Mouse (Mus musculus) gastrocnemius, postnatal 25 days (tissue): Measurements from ENCODE around the gene Fam228b. TPM values are rescaled to one million over a fixed set of nuclear protein-coding genes. Genes with fewer than 3 reads are reported as not detected.
"Not testable (repeated sequence)": the region's sequence is repeated elsewhere in the genome, so short reads cannot be mapped to it uniquely, and the experiment has no call there.

ENCODE experiments used
- DNase-seq: peaks from one replicate; pipeline ENCODE4 v3.0.0; 2022
- long read RNA-seq, 2 experiments: library from polyadenylated mRNA; stranded (forward); transcript quantifications; one replicate each; pipeline ENCODE4 v2.0.0; 2021
- total RNA-seq, 2 experiments: library from RNA; stranded (reverse); gene quantifications; 1 replicate in 1 of 2; 2 replicates in 1 of 2; pipeline ENCODE4 v1.2.3; 2021

Gene Fam228b
- 1 to 10 TPM; 4.7 to 5.0 TPM for total RNA-seq
- long read RNA-seq, experiment 1, transcript Fam228b-202 (3 exons, 386 nt), result major isoform, 5 of 6 reads
- long read RNA-seq, experiment 1, partial matches to known transcripts, result 0 of 6 reads
- long read RNA-seq, experiment 1, other reads (novel, unspliced or antisense), result 1 of 6 reads
- long read RNA-seq, experiment 2, partial matches to known transcripts, result 0 of 4 reads
- long read RNA-seq, experiment 2, other reads (novel, unspliced or antisense), result 1 of 4 reads

DNA sequence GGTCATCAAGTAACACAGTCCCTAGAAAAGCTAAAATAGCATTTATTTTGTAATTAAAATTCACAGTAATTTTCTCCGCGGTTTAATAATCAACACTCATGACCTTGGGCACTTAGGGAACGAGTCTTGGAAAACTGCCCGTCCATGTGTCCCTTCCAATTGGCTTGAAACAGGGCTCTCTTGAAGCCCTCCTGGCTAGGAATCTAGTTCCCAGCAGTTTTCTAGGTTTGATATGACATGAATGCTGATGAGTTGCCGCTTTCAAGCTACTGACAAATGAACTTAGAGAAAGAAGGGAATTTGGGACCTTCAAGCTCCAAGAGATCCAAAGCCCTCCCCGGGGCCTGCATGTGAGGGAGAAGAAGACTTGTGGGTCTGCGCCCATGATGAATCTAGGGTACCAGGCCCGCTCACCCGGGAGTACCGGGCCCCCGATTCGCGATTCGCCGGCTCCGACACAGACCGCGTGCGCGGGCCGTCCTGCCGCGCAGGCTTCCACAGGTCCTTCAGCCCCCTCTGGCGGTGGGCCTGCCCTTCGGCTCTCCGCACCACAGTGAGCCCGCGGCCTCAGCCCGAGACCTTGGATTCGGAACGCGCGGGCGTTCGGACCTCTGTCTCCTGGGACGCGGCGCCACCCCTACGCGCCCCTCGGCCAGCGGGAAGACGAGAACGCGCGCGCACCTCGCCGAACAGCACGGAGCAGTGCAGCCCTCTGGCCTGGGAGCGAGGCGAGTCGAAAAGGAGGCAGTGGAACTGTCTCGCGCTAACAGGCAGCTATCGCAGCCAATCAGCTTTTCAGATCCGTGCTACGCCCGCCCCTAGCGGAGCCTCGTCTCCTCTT is at the start of gene Fam228b, which contains the start of gene Pfn4:
Gene Fam228b (minus strand): TSS at position 776 of the 841 bp plus-strand sequence.
Gene Pfn4 (plus strand): TSS at position 531 of the 841 bp plus-strand sequence.
- peak; percentile 93 for DNase-seq

DNA sequence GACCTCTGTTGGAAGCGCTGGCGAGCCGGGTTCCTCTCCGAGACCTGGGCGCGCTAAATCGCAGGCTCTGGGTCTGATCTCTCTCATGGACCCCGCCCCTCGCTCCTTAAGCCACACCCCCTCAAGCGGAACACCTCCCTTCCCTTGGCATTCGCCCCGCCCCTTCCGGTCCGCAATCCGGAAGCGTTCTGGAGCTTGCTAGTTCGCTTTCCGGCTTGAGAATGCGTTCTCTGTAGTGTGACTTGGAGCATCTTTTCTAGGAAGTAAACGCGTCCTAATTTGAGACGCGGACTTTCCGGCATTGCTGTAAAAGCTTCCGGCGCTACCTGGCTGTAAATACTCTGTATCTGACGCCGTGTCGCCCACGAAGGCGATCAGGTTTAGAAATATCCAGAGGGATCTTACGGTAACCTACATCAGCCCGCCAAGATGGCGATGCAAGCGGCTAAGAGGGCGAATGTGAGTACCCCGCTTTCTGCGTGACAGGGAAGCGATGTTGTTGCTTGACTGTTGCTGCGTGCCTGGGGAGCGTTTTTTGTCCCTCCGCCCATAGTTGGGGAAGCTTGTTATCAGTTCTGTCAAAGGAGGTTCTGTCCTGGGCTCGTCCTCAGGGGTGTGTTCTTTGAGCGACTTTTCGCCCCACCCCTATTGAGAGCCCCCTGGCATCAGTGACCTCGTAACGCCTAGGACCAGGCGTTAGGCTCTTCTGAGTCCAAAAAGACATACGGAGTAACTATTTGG is 48.5 kb upstream of the Fam228b start, which contains the start of gene Sf3b6:
Gene Sf3b6 (plus strand): TSS at position 184 of the 741 bp plus-strand sequence.
- DNase-seq, result peak; percentile 95

DNA sequence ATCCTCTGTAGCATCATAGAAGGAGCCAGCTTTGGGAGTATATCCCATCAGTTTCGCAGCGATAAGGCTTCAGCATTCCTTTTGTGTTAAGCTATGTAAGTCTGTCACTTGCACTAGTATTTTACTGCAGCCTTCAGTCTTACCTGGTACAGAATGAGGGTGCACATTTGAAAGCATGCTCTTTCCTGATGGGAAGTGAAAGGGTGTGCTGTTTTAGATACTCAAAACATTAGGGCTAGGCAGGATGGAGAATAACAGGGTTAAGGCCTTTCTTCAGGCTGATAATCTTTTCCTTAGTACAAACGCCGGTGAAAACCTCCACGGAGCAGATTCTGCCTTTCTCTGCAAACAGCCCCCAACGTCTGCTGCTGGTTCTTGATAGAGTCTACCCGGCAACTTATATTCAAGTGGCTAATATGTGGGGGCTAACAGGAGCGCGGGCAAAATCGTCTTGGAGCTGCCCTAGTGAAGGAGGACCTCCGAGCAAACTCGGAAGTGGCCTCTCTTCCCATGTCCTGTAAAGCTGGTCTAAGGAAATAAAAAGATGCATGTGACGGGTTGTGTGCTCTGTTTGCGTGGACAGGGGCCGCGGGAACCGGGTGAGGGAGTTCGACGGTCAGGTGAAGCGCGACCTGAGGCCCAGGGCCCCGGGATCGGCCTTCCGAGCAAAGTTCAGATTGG is 47.8 kb upstream of the Fam228b start:
- no peak for DNase-seq

DNA sequence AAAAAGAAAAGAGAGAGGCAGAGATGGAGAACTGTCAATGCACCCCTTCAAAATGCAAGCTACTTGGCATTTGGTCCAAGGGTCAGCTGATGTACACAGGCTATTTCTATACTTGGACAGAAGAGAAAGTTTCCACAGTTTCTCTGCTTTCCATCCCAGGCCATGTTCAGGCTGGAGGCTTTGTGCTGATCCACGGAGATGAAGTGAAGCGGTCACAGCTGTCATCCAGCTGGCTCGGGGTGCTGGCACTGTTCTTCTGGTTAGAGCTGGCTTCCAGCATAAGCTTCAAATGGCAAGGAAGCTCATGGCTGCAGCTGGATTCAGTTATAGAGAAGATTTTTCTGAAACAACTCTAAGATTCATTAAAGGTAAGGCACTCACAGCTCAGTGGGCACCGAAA is 44.6 kb upstream of the Fam228b start:
- peak; percentile 34 for DNase-seq

DNA sequence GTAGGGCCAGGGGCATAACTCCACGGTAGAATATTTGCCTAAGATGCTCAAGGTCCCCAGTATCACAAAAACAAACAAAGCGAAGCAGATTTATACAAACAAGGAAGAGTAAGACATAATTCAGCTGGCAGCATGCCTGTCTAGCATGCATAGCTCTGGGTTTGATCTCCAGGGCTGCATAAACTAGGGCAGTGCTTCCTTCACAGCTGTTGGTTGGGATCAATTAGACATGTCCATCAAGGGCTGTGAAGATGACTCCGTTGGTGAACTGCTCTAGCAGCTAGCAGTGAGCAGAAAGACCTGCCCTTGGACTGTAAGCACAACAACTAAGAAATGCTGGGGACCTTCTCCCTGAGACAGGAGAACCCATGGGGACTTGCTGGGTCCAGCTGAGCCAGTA is 42.6 kb upstream of the Fam228b start:
- DNase-seq, result no peak

DNA sequence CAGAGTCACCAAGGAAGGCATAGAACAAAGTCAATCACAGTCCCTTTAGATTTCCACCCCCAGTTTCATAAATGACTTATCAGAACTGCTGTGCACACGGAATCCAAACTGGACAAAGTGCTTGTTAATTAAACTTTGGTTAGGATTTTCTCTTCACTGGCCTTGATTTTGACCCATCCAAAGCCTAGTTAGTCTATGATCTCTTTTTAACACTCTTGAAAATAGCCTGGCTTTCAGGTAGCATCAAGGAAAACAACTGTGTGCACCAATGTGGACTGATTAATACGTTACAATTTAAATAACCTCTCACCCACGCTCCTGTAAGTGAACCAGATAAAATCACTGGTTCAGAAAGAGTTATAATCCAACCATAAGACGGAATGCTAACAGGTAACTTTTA is 42.0 kb upstream of the Fam228b start:
- no peak for DNase-seq

DNA sequence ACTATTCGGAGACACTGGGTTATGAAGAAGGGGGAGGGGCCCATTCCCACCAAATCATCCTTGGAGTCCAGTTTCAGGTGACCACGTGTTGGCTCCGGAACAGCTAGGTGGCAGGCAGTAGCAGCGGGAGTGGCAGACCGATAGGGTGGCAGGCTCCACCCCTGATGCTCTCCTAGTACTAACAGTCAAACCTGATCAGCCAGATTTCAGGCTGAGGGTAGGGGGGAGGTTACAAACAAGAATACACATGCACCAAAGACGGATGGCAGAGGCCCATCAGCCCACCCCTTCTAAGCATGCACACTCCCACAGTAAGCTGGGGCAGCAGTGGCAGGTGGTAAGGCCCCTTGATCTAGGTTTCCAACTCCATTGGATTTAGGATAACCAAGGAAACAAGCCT is 28.4 kb upstream of the Fam228b start:
- DNase-seq, result not testable (repeated sequence)

DNA sequence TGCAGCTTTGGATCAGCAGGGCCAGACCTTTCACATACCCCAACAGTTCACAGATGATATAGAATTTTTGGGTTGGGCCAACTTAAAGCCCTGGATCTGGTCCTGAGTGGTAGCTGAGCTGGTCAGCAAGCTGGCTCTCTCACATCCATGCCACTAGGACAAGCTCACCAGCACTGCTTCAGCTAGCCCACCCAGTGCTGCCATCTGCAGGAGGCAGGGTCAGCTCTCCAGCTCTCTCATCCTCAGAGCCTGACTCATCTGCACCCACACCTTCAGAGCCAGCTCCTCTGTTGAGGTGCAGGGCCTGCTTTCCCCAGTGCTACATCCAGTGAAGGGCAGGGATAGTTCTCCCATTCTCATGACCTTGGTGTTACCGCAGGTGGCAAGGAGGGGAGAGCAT is 24.7 kb upstream of the Fam228b start:
- no peak for DNase-seq

DNA sequence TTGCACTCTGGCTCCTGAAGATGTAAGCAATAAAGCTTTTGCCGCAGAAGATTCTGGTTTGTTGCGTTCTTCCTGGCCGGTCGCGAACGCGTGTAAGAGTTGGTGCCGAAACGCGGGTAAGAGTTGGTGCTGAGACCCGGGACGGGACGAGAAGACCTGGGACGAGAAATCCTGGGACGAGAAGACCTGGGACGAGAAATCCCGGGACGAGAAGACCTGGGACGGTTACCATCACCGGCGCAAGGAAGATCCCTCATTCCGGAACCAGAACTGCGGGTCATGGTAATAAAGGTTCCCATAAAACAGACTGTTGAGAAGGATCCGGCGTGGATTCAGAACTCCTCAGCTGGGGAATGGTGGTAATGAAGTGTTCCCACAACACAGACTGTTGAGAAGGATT is 19.1 kb upstream of the Fam228b start:
- not testable (repeated sequence) for DNase-seq

DNA sequence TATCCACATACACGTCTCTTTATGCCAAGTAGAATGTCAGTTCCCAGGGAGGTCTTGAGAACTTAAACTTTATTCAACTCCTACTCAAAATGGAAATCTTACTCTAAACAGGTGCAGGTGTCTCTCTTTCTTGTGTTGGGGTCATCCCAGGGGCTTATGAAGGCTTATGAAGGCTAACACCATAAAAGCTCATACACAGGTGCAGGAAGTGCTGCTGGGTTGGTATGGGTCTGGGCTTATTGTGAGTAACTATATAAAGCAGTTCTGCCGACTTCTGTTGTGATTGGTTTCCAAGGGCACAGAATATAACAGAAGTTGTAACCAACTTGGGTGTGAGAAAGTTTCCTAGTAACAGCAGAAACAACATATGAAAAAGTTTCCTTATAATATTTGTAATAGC is 15.4 kb upstream of the Fam228b start:
- no peak for DNase-seq

DNA sequence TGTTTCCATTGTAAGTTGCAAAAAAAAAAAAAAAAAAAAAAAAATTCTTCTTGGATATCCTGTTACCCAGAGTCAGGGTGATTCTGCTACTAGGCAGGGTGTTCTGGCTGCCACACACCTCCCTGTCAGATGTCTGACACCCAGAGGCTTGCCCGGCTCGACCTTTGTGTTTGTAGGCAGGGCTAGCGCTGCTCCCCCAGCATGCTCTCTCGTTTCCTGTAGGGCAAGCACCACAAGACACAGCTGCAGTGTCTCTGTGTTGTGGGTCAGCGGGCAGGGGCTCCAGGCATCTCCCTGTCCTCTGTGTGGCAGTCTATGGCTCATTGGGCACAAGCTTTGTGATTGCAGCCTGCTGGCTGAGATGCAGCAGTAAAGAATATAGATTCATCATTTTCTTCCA is 14.5 kb upstream of the Fam228b start:
- DNase-seq, result no peak

DNA sequence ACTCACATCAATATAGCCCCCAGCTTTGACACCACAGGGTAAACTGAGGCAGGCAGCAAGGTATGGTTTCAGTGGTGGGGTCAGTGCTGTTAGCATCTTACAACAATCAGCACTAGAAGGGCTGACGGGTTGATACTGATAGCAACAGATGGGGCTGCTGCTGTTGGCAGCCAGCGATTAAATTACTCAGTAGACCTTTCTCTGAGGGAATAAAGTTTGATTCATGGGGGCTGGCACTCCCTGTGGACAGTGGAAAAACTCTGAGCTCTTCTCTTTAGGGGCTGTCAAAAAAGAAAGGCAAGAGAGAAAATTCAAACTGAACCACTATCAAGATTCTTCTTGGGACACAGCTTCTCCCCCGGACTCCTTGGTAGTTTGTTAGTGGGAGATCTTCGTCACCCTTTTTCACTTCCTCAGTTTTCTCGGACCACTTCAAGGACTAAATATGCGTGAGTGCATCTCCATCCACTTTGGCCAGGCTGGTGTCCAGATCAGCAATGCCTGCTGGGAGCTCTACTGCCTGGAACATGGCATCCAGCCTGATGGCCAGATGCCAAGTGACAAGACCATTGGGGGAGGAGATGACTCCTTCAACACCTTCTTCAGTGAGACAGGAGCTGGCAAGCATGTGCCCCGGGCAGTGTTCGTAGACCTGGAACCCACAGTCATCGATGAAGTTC is 12.8 kb upstream of the Fam228b start:
- not testable (repeated sequence) for DNase-seq

DNA sequence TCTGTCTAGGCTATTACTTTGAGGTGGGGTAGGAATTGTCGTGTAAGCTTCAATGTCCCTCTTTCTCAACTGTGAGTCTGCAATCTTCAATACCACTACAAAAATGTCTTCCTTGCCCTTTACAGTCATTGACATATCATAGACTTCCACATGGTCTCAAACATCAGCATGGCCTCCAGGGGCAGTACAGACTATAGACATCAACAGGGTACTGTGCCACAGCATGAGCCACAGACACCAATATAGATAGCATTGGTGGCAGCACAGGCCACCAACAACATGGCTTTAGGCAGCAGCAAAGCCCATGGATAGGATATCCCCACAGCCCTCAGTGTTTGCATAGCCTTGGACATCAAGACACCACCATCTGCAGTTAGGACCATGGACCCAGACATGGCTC is 12.2 kb upstream of the Fam228b start:
- no peak for DNase-seq

DNA sequence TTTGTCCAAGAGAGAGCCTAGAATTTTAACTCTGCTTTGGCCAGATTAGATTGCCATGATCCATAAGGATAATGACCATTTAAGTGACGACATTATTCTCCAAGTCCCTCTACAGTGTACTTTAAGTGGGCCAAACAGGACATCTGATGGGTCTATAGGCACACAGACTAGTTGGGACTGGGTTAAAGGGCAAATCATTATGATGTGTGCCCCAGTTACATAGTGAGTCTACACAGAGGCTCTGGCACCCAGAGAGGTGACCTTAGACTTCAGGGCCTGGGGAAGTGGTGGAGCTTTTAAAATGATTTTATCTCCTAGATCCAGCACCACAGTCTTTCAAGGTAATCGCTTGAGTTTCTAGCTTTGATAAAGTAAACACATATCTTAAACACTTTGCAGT is 11.2 kb upstream of the Fam228b start:
- no peak for DNase-seq

DNA sequence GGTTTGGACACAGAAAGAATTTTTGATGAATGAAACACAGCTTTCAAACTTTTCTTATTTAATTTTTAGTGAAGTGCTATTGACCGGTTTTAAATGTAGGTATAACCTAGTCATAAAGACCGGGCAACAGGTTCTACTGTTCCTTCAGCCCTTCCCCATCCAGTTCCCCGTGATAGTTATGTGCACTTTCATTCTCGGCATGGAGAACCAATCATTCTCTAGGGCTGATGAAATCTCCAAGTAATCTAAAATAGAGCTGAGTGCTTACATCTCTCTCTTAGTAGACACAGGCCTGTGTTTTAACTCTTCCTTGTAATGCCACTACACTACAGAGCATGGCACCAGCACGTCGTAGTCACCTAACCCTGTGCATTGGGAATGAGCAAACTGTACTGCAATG is 8.7 kb upstream of the Fam228b start:
- no peak for DNase-seq

DNA sequence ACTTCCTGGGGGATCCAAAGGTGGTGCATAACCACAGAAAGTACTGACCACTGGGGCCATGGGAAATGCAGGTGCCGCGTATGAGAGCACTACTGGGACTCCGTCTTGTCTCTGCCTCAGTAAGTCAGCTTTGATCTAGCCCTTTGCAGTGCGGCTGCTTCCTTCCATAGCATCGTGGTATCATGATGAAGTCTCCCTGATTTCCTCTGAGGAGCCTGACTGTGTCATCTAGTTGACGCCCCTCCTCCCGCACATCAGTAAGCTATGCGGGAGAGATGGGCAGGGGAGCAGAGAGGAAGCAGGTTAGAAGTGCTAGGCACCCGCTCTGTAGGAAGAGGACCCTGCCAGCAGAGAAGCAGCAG is 6.5 kb upstream of the Fam228b start:
- no peak for DNase-seq

DNA sequence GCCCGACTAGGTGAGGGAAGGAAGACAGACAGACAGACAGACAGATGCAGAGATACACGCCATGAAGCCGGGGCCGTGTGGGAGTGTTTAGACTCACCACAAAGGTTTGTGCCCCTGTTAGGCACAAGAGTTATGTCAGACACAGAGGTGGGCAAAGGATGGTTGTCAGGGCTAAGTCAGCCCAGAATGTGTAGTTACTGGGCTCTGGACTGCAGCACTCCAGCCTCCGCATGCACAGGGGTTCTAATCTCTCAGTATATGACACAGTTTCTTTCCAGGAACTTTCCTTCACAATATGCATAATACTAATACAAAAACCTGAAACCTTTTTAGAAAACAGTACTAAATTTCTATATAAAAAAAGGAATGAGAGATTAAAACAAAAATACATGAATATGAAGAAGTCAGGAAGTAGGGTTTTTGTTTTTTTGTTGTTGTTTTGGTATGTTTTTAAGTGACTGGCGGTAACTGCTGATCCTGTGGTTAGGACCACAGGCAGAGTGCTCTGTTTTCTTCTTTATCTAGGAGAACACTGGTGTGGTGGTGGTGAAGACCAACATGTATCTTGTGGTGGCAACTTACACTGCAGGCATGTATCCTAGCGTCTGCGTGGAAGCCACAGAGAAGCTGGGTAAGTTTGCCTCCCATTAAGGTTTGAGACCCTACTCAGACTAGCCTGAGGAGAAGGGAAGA is 6.0 kb upstream of the Fam228b start:
- no peak for DNase-seq

DNA sequence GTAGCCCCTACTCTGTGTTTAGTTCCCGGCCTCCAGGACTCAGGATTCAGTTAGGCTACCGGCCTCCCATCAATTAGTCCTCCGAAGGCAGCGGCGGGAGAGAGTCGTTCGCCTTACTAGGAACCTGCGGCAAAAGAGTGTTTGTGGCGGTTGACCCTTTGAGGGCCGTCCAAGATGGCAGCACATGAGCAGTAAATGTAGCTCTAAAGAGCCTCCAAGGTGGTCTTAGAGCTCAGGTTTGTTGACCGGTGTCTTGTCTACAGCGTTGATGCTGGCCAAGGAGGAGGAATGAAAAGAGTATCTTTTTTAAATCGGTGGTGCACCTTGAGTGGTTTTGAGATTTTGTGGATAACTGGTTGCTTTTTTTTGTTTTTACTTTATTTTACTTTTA is 261 bp upstream of the Fam228b start:
- DNase-seq, result no peak

DNA sequence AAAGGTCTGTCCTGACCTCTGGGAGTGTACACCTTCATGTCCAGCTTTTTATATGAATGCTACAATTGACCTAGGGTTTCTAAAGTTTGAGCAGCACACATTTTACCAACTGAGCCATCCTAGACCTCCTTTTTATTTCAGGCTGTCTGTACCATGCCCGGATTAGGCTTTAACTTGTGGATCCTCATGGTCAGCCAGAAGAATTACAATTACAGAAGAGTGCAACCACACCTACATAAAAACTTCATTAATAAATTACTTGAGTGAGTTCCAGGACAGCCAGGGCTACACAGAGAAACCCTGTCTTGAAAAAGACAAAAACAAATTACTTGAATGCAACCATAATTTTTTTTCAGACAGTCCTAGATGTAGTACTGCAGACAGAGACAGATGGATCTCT is 12.0 kb downstream of the Fam228b start:
- DNase-seq, result no peak

DNA sequence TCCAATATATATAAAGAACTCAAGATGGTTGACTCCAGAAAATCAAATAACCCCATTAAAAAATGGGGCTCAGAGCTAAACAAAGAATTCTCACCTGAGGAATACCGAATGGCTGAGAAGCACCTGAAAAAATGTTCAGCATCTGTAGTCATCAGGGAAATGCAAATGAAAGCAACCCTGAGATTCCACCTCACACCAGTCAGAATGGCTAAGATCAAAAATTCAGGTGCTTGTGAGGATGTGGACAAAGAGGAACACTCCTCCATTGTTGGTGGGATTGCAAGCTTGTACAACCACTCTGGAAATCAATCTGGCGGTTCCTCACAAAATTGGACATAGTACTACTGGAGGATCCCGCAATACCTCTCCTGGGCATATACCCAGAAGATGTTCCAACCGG is 14.6 kb downstream of the Fam228b start:
- not testable (repeated sequence) for DNase-seq

DNA sequence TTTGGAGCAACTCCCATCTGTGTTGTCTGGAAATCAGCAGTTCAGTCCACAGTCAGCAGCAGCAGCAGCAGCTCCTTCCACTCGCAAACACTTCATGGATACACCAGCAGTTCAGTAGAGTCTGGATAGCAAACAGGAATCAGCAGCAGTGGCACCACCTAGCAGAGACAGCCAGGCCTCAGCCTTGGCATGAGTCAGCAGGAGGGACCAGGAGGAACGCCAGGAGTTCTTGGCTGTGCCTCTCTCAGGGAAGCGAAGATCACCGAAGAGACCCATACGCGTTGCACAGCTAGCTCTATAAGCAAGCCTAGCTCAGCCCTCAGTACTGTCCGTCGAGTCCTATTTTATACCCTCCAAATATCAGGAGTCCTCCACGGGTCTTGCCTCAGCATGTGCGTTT is 24.6 kb downstream of the Fam228b start:
- DNase-seq, result peak; percentile 39
